Mouse (Mus musculus) erythroblast, adult 5-6 weeks (primary cell): ENCODE measurements around the gene Nmrk2. TPM values are rescaled to one million over a fixed set of nuclear protein-coding genes. Genes with fewer than 3 reads are reported as not detected.
"Not testable (repeated sequence)": the region's sequence is repeated elsewhere in the genome, so short reads cannot be mapped to it uniquely, and the experiment has no call there.

Source experiments
- ATAC-seq: replicated peaks from 2 replicates; pipeline ENCODE4 v1.8.0; 2016; ENCODE audit warnings: moderate number of reproducible peaks, mild to moderate bottlenecking, moderate TSS enrichment, inconsistent platforms; ENCODE audit not compliant: poor library complexity, low FRiP score, severe bottlenecking
- total RNA-seq, 2 experiments: library from RNA; stranded (forward) in 1 of 2; stranded (reverse) in 1 of 2; fragments of 150-400 nt in 1 of 2; fragments of 200-764, 138-1000 nt in 1 of 2; gene quantifications; 2 replicates each; pipeline versions ENCODE4 v1.2.3 to v1.2.4; 2015 to 2017; ENCODE audit warnings: low replicate concordance in 2 of 2

Nmrk2 gene
- total RNA-seq, 2 experiments from 2014 or later, result not detected

GRCm38 (mm10) chr10:81190236-81190911 lies 11.5 kb downstream of the Nmrk2 start:
- peak; percentile 20 for ATAC-seq

- no peak for ATAC-seq
Measured at GRCm38 (mm10) chr10:81189821-81190220, 12.0 kb downstream of the Nmrk2 start.

- no peak for ATAC-seq
Measured at GRCm38 (mm10) chr10:81187161-81187560, 14.7 kb downstream of the Nmrk2 start.

DNA sequence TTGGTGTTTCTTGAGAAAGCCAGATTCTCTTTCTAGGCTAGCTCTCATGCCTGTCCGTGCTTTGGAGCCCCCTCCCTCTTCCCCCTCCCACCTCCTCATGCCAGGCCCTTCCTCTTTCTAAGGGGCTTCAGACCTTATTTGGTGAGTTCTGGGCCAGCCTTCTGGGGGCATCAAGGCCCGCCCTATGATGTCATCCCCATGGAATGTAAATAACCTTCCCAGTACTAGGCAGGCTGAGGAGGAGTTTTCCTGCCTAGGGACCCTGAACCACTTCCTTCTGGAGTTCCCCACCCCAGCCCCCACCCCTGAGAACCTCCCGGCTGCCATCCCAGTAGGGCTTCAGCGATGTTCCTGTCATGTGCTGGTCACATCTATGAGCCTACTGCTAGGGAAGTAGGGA lies 17.1 kb downstream of the Nmrk2 start:
- no peak for ATAC-seq

DNA sequence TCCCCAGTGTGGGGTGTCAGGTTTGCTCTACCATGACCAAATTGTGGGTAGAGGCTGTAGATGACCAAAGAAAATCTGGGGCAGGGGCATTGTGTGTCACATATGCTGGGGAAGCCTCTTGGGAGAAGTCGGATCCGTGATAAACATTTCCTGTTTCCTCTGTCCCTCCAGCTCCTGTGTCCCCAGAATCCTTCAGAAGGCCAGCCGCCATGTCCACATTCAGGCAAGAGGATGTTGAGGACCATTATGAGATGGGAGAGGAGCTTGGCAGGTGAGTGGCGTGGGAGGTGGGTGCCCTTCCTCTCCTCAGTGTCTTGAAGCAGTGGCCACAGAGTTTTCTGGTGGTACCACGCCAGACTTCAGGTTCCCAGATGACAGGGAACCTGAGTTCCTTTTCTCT lies 18.0 kb downstream of the Nmrk2 start, which contains the start of gene 4930442H23Rik:
TSS of gene 4930442H23Rik (minus strand) at position 45 of the 400 bp plus-strand sequence.
- no peak for ATAC-seq

DNA sequence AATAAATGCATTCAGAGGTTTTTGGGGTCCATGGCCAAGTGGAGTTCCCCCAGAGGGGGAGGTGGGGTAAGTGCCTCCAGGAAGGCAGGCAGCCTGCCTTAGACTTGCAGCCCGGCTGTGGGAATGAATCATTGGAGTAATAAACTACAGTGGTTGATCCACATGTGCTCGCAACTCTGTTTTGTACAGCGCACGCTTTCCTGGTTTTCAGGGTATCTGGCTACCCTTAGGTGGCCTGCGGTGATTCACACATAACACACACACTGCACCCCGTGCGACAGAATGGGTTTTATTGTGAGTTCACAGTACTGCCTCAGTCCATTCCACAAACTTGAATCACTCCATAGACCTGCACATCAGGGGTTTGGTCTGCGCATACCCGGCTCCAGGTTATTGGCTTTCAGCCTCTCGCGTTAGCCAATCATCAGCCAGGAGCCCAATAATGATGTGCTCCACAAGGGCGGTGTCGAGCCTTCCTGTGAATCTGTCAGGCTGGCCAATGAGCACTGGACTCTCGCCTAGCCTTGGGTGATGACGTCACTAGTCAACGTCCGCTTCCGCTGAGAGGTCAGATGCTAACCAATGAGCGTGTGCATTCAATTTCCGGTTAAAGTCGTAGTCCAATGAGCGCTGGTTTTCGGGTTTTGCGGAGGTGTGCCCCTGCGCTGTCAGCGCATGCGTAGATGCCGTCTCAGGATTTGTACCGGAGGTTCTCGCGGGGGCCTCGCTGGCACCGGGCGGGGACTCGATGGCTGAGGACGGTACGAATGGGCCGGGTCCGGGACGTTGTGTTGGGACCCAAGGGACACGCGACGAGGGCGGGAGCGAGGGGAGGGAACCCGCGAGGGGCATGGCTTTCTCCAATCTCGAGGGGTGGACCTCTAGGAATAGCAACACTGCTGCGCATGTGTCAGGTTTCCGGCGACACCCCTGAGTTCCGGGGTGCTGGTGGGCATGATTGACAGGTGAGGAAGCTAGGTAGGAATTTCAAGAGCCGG lies 19.2 kb downstream of the Nmrk2 start, which contains the start of gene Dapk3:
TSS of gene Dapk3 (plus strand) at position 670 of the 998 bp plus-strand sequence.
- ATAC-seq, result peak; percentile 90

DNA sequence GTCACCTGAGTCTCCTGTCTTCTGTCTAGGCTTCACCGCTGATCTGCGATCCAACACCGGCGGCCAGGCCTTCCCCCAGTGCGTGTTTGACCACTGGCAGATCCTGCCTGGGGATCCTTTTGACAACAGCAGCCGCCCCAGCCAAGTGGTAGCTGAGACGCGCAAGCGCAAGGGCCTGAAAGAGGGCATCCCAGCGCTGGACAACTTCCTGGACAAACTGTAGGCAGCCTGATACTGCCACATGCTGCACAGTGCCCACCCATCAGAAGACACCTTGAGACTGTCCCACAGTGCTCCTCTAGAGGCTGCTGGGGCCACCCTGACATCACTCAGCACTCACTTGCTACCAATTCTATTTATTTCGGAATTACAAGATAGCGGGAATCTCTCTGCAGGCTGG lies 20.0 kb downstream of the Nmrk2 start:
- ATAC-seq, result not testable (repeated sequence)

GRCm38 (mm10) chr10:81180946-81181345 lies 20.9 kb downstream of the Nmrk2 start:
- no peak for ATAC-seq

DNA sequence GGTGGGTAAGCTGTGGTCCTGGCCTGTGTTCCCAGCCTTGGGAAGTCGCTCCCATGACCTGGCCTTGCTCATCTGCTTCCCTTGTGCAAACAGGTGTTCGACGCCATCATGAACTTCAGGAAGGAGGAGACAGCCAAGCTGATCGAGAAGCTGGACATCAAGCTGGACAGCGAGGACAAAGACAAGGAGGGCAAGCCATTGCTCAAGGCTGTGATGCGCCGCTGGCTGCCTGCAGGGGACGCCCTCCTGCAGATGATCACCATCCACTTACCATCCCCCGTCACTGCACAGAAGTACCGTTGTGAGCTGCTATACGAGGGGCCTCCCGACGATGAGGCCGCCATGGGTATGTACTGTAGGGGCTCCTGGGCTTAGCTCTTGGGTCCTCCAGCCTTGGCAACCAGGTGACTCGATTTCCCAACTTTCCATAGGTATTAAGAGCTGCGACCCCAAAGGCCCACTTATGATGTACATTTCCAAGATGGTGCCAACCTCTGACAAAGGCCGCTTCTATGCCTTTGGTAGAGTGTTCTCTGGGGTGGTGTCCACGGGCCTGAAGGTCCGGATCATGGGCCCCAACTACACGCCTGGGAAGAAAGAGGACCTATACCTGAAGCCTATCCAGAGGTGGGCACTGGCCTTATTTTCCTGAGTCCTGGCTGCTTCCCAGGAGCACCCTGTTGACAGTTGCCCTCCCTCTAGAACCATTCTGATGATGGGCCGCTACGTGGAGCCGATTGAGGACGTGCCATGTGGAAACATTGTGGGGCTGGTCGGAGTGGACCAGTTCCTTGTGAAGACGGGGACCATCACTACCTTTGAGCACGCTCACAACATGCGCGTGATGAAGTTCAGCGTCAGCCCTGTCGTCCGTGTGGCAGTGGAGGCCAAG lies 22.2 kb downstream of the Nmrk2 start:
- ATAC-seq, result no peak

- ATAC-seq, result no peak
Measured at GRCm38 (mm10) chr10:81178927-81179326, 22.9 kb downstream of the Nmrk2 start.

DNA sequence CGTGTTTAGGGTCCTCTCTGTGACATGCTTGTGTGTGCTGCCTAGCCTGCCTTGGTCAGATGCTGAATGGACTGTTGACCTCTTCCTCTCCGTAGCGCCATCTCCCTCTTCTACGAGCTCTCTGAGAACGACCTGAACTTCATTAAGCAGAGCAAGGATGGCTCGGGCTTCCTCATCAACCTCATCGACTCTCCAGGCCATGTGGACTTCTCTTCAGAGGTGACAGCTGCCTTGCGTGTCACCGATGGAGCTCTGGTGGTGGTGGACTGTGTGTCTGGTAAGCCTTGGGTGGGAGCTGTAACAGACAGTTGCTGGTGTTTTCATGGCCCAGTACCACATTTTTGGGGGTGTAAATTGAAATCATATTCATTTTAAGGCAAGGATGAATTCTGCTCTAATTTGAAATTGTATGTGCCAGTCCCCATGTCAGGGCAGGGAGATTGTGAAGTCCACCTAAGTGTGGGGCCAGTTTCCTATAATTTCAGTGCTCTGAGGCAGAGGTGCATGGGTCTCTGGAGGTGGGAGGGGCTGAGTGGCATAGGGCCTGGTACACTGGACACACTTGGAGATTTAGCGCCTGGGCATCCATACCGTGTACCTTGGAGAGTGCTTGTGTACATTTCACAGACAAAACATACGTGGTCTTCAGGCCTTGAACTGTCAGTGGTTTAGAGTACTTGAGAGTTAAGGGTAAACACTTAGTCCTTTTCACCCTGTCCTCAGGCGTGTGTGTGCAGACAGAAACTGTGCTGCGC lies 23.7 kb downstream of the Nmrk2 start:
- ATAC-seq, result no peak

DNA sequence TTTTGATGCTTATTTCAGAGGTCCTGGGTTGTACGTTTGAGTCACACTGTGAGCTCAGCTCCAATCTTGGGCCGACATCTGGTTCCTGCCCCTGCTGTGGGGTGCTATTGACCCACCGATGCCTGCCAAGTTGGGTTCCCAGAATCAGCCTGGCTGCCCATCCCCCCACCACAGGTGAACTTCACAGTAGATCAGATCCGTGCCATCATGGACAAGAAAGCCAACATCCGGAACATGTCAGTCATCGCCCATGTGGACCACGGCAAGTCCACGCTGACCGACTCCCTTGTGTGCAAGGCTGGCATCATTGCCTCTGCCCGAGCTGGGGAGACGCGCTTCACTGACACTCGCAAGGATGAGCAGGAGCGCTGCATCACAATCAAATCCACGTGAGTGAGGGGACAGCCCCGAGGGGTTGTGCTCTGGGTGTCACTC lies 24.3 kb downstream of the Nmrk2 start:
- peak; percentile 10; the same call in 1 of the 2 replicates for ATAC-seq

- peak; percentile 67 for ATAC-seq
Measured at GRCm38 (mm10) chr10:81176466-81177271, 25.2 kb downstream of the Nmrk2 start, which contains the start of gene Eef2. Gene Eef2 (plus strand): TSS chr10:81176631.

DNA sequence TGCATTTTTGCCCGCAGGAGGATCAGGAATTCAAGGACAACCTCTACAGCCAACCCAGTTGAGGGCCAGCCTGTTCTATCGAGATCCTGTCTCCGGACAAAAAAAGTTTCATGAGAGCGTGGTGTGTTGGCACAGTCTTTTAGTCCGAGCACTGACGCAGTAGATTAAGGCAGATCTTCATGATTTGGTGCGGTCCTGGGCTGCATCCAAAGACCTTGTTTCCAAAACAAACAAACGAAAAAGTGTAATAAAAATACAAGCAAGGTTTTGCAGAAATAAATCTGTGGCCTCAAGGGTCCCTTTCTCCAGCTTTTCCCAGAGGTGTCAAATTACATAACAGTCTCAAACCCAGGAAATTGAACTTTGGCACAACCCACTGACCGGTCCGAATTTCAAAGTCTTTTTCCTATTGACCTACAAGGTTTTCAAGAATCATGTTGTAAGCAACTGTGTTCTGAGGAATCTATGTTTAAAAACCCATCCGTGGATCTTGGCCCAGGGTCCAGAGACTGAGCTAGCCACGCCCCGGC lies 25.9 kb downstream of the Nmrk2 start:
- no peak; the same call in 1 of the 2 replicates for ATAC-seq

- peak; percentile 3; the same call in 1 of the 2 replicates for ATAC-seq
Measured at GRCm38 (mm10) chr10:81175345-81175701, 26.5 kb downstream of the Nmrk2 start.

- peak; percentile 64 for ATAC-seq
Measured at GRCm38 (mm10) chr10:81174617-81175344, 27.1 kb downstream of the Nmrk2 start.

DNA sequence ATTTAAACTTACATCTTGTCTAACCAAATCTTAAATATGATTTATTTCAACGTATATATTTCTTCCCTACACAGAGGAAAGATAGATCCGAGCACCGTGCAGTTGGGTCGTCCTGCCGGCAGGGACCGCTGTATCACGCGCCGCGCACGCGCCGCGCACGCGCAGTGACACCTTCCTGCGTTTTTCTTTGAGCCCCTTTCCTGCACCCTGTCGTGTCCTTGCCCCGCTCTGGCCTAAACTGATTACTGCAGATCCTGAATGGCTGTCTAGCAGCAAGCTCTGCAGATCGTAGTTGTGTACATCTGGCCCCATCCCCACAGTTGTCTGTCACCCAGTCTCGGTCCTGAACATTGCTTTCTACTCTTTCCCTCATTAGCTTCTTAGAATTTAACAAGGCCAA lies 28.7 kb downstream of the Nmrk2 start:
- ATAC-seq, result peak; percentile 44; the same call in 1 of the 2 replicates
